Mouse (Mus musculus): ENCODE data around the gene Gtf2h3. TPM values are rescaled to one million over a fixed set of nuclear protein-coding genes. Genes with fewer than 3 reads are reported as not detected.
"Not testable (repeated sequence)": the region's sequence is repeated elsewhere in the genome, so short reads cannot be mapped to it uniquely, and the experiment has no call there.

Gene Gtf2h3
- total RNA-seq, 2 experiments from 2014 or later: 0.19 to 10.6 TPM

DNA sequence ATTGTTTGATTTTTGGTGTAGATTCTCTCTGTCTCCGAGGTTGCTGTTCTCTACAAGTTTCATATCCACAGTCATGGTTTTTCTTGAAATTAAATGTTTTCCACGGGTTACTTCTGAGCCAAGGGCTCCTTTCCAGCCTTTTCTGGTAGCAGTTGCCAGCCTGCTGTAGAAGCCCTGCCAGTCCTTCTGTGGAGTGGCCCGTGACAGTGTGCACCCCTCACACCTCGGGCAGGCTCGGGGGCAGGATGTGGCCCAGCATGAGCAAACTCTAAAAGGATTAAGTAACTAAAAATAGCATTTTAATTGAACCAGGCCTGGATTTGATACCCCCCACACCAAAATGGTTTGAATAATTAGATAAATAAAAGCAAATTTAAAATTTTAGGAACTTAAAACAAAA is 53.5 kb downstream of the Gtf2h3 start:
- no peak for ATAC-seq (replicated peaks; ENCODE audit: low FRiP score, poor library complexity, severe bottlenecking)

- ATAC-seq (replicated peaks; ENCODE audit: low FRiP score, poor library complexity, severe bottlenecking): no peak
Observed at GRCm38 (mm10) chr5:124633425-124633824, 54.5 kb downstream of the Gtf2h3 start.

DNA sequence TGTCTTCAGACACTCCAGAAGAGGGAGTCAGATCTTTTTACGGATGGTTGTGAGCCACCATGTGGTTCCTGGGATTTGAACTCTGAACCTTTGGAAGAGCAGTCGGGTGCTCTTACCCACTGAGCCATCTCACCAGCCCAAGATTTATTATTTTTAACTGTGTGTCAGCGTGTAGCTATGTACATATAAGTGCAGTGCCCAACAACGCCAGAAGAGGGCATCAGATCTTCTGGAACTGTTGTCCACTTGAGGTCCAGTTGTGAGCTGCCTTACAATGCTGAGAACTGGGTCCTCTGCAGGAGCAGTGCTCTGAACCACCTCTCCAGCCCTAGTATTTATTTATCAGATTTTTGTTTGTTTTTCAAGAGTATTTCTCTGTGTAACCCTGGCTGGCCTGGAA is 56.1 kb downstream of the Gtf2h3 start:
- ATAC-seq (replicated peaks; ENCODE audit: low FRiP score, poor library complexity, severe bottlenecking): not testable (repeated sequence)

DNA sequence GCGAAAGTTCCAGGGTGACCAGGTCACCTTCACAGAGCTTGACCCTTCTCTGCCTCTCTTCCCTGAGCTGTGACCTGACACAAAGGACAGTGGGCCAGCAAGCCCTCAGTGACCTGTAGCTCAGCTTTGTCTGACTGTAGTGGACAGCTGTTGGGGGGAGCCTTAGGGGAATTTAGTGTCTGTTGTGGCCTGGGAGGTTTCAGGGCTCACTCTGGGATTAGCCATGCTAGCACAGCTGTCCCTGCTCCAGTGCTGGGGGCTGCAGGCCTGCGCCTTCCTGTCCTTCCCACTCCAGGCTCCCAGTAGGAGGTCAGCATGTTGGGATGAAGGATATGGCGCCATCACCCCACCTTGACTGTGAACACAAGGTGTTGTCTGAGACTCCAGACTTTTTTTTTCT is 57.2 kb downstream of the Gtf2h3 start:
- ATAC-seq (replicated peaks; ENCODE audit: low FRiP score, poor library complexity, severe bottlenecking): no peak

- no peak for ATAC-seq (replicated peaks; ENCODE audit: low FRiP score, poor library complexity, severe bottlenecking)
Observed at GRCm38 (mm10) chr5:124636694-124637093, 57.8 kb downstream of the Gtf2h3 start.

- no peak for ATAC-seq (replicated peaks; ENCODE audit: low FRiP score, poor library complexity, severe bottlenecking)
Observed at GRCm38 (mm10) chr5:124637300-124637699, 58.4 kb downstream of the Gtf2h3 start.

DNA sequence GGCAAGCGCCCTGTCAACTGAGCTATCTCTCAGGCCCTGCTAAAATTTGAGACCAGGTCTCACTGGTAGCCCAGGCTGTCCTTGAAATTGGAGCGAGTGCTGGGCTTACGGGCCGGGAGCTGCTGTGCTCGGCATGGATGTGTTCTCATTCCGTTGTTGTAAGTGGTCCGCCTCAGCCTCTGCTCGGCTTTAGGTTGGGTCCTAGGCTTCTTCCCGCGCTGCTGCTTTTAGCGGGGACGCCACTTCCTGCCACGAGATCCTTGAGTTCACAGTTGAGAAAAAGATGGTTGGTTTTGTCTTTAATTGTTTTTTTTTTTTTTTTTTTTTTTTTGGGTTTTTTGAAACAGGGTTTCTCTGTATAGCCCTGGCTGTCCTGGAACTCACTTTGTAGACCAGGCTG is 58.9 kb downstream of the Gtf2h3 start:
- no peak for ATAC-seq (replicated peaks; ENCODE audit: low FRiP score, poor library complexity, severe bottlenecking)

Other genes with a start within 250 kb of the Gtf2h3 start
- gene Cdk2ap1, start 216.1 kb upstream of the Gtf2h3 start, total RNA-seq (2015; ENCODE audit: low replicate concordance): 46.4 and 55.1 TPM in 2 replicates
- gene Cdk2ap1, start 216.1 kb upstream of the Gtf2h3 start, total RNA-seq (2017; ENCODE audit: low replicate concordance): 31.2 and 56.3 TPM in 2 replicates
- gene Sbno1, start 153.1 kb upstream of the Gtf2h3 start, total RNA-seq (2015; ENCODE audit: low replicate concordance): 23.4 and 29.4 TPM in 2 replicates
- gene Sbno1, start 153.1 kb upstream of the Gtf2h3 start, total RNA-seq (2017; ENCODE audit: low replicate concordance): 30.7 and 71.1 TPM in 2 replicates
- 89.3 and 92.4 TPM in 2 replicates for gene Kmt5a, start 139.2 kb upstream of the Gtf2h3 start, total RNA-seq (2015; ENCODE audit: low replicate concordance)
- 105 and 107 TPM in 2 replicates for gene Kmt5a, start 139.2 kb upstream of the Gtf2h3 start, total RNA-seq (2017; ENCODE audit: low replicate concordance)
- 9.4 and 19.0 TPM in 2 replicates for gene Rilpl2, start 100.8 kb upstream of the Gtf2h3 start, total RNA-seq (2015; ENCODE audit: low replicate concordance)
- 13.1 and 13.4 TPM in 2 replicates for gene Rilpl2, start 100.8 kb upstream of the Gtf2h3 start, total RNA-seq (2017; ENCODE audit: low replicate concordance)
- 3.8 TPM in 1 of 2 replicates, not detected in the other for gene Snrnp35, start 96.0 kb upstream of the Gtf2h3 start, total RNA-seq (2015; ENCODE audit: low replicate concordance)
- gene Snrnp35, start 96.0 kb upstream of the Gtf2h3 start, total RNA-seq (2017; ENCODE audit: low replicate concordance): 6.0 and 6.8 TPM in 2 replicates
- not detected in 2 replicates for gene Rilpl1, start 47.7 kb upstream of the Gtf2h3 start, total RNA-seq (2015; ENCODE audit: low replicate concordance)
- gene Rilpl1, start 47.7 kb upstream of the Gtf2h3 start, total RNA-seq (2017; ENCODE audit: low replicate concordance): 1.1 and 1.6 TPM in 2 replicates
- gene Tmed2, start 38.4 kb upstream of the Gtf2h3 start, total RNA-seq (2015; ENCODE audit: low replicate concordance): 187 and 211 TPM in 2 replicates
- 222 and 325 TPM in 2 replicates for gene Tmed2, start 38.4 kb upstream of the Gtf2h3 start, total RNA-seq (2017; ENCODE audit: low replicate concordance)
- 0.38 and 2.9 TPM in 2 replicates for gene Ddx55, start 26.3 kb upstream of the Gtf2h3 start, total RNA-seq (2015; ENCODE audit: low replicate concordance)
- 0.85 and 5.0 TPM in 2 replicates for gene Ddx55, start 26.3 kb upstream of the Gtf2h3 start, total RNA-seq (2017; ENCODE audit: low replicate concordance)
- 14.4 and 18.1 TPM in 2 replicates for gene Eif2b1, start within 50 bp of the Gtf2h3 start, total RNA-seq (2015; ENCODE audit: low replicate concordance)
- gene Eif2b1, start within 50 bp of the Gtf2h3 start, total RNA-seq (2017; ENCODE audit: low replicate concordance): 5.0 and 8.1 TPM in 2 replicates
- gene Atp6v0a2, start 49.4 kb downstream of the Gtf2h3 start, total RNA-seq (2015; ENCODE audit: low replicate concordance): 6.1 and 7.3 TPM in 2 replicates
- gene Atp6v0a2, start 49.4 kb downstream of the Gtf2h3 start, total RNA-seq (2017; ENCODE audit: low replicate concordance): 3.3 and 6.6 TPM in 2 replicates
- gene Dnah10, start 145.9 kb downstream of the Gtf2h3 start, total RNA-seq (2015; ENCODE audit: low replicate concordance): 2.9 TPM in 1 of 2 replicates, not detected in the other
- gene Dnah10, start 145.9 kb downstream of the Gtf2h3 start, total RNA-seq (2017; ENCODE audit: low replicate concordance): under 0.01 TPM in 1 of 2 replicates, not detected in the other

All from erythroblast, adult 5-6 weeks (primary cell).